Mouse (Mus musculus): ENCODE results near the gene Ncapg. TPM values are rescaled to one million over a fixed set of nuclear protein-coding genes. Genes with fewer than 3 reads are reported as not detected.

The Ncapg gene
- polyA plus RNA-seq, 1 experiment from 2014 or later: 40.5 TPM

DNA sequence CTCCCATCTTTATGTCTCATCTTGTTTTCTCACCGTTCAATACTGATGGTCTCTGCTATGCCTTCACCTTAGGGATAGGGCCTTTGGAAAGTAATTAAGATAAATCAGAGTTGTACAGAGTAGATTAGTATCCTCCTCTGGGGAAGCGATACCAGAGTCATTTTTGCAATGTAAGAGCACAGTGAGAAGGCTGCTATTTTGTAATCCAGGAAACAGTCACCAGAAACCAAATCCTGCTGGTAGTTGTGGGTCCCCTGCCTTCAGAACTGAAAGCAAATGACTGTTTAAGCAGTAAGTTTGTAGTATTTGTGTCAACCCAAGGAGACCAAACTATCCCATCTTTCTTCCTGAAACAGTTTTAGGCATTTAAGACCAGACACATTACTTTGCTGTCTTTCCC is 39.9 kb downstream of the Ncapg start:
- Histone ChIP-seq H3K4me3 (no peak overlapping the region), H3K4me1 (no peaks in the 10 kb centered on the region), H3K27me3 (replicated peaks) (no peaks in the 10 kb centered on the region), H3K9me3 (no peaks in the 10 kb centered on the region), H3K9ac (no peak overlapping the region), H3K4me2 (replicated peaks) (no peak overlapping the region), H3K36me3 (peaks cover 3% of the 10 kb centered on the region; the same call in 1 of the 2 replicates), H3K27ac (no peak overlapping the region)
- 96% methylated on average over 2 of the region's 2 CpGs for WGBS
- no peak for ATAC-seq (ENCODE audit: low FRiP score, low read depth)

DNA sequence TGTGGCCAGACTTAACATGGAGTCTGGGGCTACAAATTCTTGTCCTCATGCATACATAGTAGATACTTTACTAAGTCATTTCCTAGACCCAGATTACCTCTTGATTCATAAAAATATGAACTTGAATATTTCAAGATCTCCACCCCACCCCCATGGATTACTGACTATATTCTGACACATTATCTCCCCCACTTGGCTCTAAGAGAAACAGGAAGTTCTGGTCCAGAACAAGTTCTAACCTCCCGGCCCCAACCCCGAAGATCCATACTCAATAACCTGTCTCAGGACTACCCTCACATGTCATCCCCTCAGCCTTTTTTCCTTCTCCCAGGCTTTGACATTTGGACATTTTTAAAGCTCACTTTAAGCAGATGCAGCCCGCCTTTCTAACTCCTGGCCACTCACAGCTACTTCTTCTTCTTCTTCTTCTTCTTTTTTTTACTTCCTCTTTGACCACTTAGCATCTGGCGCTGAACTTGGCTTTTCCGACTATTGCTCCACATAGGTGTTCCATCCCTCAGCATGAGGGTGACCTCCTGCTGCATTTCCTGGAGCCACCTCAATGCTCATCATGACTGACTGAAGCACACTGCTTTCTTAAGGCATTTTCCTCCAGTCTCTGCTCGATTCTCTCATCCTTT is 49.2 kb downstream of the Ncapg start:
- Histone ChIP-seq H3K36me3 (no peaks in the 10 kb centered on the region), H3K27ac (no peak overlapping the region), H3K4me1 (no peaks in the 10 kb centered on the region), H3K9me3 (no peaks in the 10 kb centered on the region), H3K4me2 (replicated peaks) (no peak overlapping the region), H3K27me3 (replicated peaks) (no peaks in the 10 kb centered on the region), H3K4me3 (no peak overlapping the region), H3K9ac (no peak overlapping the region)
- 91% methylated on average over 6 of the region's 6 CpGs for WGBS
- no peak for ATAC-seq (ENCODE audit: low FRiP score, low read depth)

DNA sequence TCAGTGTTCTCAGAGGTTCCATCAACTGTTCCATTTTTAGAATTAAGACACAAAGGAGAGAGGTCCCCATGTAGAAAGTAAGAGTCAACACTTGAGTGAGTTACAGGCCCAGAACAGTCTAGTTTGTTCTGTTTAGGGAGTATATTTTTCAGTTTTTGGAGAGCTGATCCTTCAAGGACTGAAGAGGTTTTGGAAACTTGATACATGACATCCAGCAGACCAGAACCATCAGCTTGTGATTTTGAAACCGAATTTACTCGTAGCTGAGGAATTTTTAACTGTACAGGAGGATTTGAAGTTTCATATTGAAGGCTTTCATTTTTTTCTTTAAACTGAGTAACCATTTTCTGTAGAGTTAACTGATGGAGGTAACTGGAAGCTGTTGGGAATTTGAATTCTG is 64.0 kb downstream of the Ncapg start:
- WGBS: 85% methylated on average over 2 of the region's 2 CpGs
- no peak overlapping the region for H3K4me3 ChIP-seq

DNA sequence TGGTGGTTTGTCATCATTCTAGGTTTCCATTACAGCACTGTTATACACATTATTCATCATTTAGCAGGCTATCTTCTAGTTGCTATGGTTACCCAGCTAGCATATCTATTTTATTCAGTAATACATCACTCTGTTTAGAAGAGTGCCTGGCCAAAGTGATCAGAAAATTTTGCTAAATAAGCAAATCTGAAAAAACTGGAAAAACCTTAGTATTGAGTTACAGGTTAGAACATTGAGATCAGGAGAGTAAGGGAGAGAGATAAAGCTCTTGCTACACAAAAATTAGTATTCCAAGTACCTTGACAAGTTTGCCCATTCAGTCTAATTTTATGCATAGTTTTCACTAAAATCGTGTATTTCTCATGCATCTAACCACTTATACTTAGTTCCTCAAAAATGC is 68.2 kb downstream of the Ncapg start:
- Histone ChIP-seq H3K4me3 (no peak overlapping the region), H3K9ac (no peak overlapping the region), H3K27ac (no peak overlapping the region), H3K4me2 (replicated peaks) (no peak overlapping the region), H3K36me3 (peaks cover 6% of the 10 kb centered on the region), H3K4me1 (no peaks in the 10 kb centered on the region), H3K27me3 (replicated peaks) (no peaks in the 10 kb centered on the region), H3K9me3 (no peaks in the 10 kb centered on the region)
- ATAC-seq (ENCODE audit: low FRiP score, low read depth): no peak
- 82% methylated on average over 1 of the region's 1 CpGs for WGBS

More for the DNA sequence above, 64.0 kb downstream of the Ncapg start:
- no peaks in the 10 kb centered on the region for H3K27me3 ChIP-seq (replicated peaks)
- H3K9ac ChIP-seq: no peak overlapping the region
- no peak overlapping the region for H3K4me2 ChIP-seq (replicated peaks)
- H3K4me1 ChIP-seq: no peaks in the 10 kb centered on the region
- ATAC-seq (ENCODE audit: low FRiP score, low read depth): no peak
- peaks cover 6% of the 10 kb centered on the region; the same call in 1 of the 2 replicates for H3K36me3 ChIP-seq
- no peaks in the 10 kb centered on the region for H3K9me3 ChIP-seq
- H3K27ac ChIP-seq: no peak overlapping the region

Other genes with a start within 250 kb of the Ncapg start
- gene Qdpr, start 219.7 kb upstream of the Ncapg start, polyA plus RNA-seq (2016; fragmentation: Nextera tagmentation; extraction: Ambion mirVana): 100 and 110 TPM in 2 replicates
- not detected in 2 replicates for gene Clrn2, start 216.2 kb upstream of the Ncapg start, polyA plus RNA-seq (2016; fragmentation: Nextera tagmentation; extraction: Ambion mirVana)
- 52.3 and 56.0 TPM in 2 replicates for gene Lap3, start 176.5 kb upstream of the Ncapg start, polyA plus RNA-seq (2016; fragmentation: Nextera tagmentation; extraction: Ambion mirVana)
- gene Med28, start 149.7 kb upstream of the Ncapg start, polyA plus RNA-seq (2016; fragmentation: Nextera tagmentation; extraction: Ambion mirVana): 257 and 275 TPM in 2 replicates
- 1.1 and 1.8 TPM in 2 replicates for gene Fam184b, start 30.3 kb upstream of the Ncapg start, polyA plus RNA-seq (2016; fragmentation: Nextera tagmentation; extraction: Ambion mirVana)
- 46.7 and 50.6 TPM in 2 replicates for gene Lcorl, start 187.7 kb downstream of the Ncapg start, polyA plus RNA-seq (2016; fragmentation: Nextera tagmentation; extraction: Ambion mirVana)

Measured in neural tube, embryonic 12.5 days (tissue).